Mouse (Mus musculus): ENCODE measurements around the gene Ccdc9b. TPM values are rescaled to one million over a fixed set of nuclear protein-coding genes. Genes with fewer than 3 reads are reported as not detected.

The Ccdc9b gene
- polyA plus RNA-seq, 1 experiment: 0.57 TPM

- peaks cover 93% of the 10 kb centered on the region for H3K27me3 ChIP-seq (replicated peaks)
- H3K4me3 ChIP-seq (replicated peaks): no peak overlapping the region
- no peak for TF ChIP-seq FLI1 (IDR thresholded peaks at IDR 0.05; ENCODE audit: low read length)
- no peak for TF ChIP-seq GATA1 (IDR thresholded peaks at IDR 0.05; ENCODE audit: borderline replicate concordance, low read length)
- no peaks in the 10 kb centered on the region for H3K36me3 ChIP-seq (replicated peaks; ENCODE audit: low read length)
- 0 out of 2 replicates have a peak, but pooled peaks cover 5% of the 10 kb centered on the region for H3K9me3 ChIP-seq
- peaks cover 17% of the 10 kb centered on the region for H3K4me1 ChIP-seq
Observed at GRCm38 (mm10) chr2:118791591-118792258, 29.3 kb upstream of the Ccdc9b start.

- Histone ChIP-seq H3K36me3 (replicated peaks; ENCODE audit: low read length) (no peaks in the 10 kb centered on the region), H3K27me3 (replicated peaks) (peaks cover 91% of the 10 kb centered on the region), H3K9me3 (0 out of 2 replicates have a peak, but pooled peaks cover 5% of the 10 kb centered on the region), H3K4me3 (replicated peaks) (peak overlapping the region; percentile 79), H3K4me1 (peaks cover 17% of the 10 kb centered on the region)
- TF ChIP-seq GATA1 (IDR thresholded peaks at IDR 0.05; ENCODE audit: borderline replicate concordance, low read length): no peak
- no peak for TF ChIP-seq FLI1 (IDR thresholded peaks at IDR 0.05; ENCODE audit: low read length)
Observed at GRCm38 (mm10) chr2:118790551-118791525, 28.4 kb upstream of the Ccdc9b start.

GRCm38 (mm10) chr2:118790221-118790550 lies 27.7 kb upstream of the Ccdc9b start:
- TF ChIP-seq FLI1 (IDR thresholded peaks at IDR 0.05; ENCODE audit: low read length) (no peak), GATA1 (IDR thresholded peaks at IDR 0.05; ENCODE audit: borderline replicate concordance, low read length) (no peak)
- Histone ChIP-seq H3K9me3 (0 out of 2 replicates have a peak, but pooled peaks cover 5% of the 10 kb centered on the region), H3K27me3 (replicated peaks) (peaks cover 93% of the 10 kb centered on the region), H3K36me3 (replicated peaks; ENCODE audit: low read length) (no peaks in the 10 kb centered on the region), H3K4me1 (peaks cover 17% of the 10 kb centered on the region), H3K4me3 (replicated peaks) (peak overlapping the region; percentile 79)

GRCm38 (mm10) chr2:118789501-118789900 lies 27.0 kb upstream of the Ccdc9b start:
- Histone ChIP-seq H3K4me1 (peaks cover 17% of the 10 kb centered on the region), H3K4me3 (replicated peaks) (no peak overlapping the region), H3K9me3 (0 out of 2 replicates have a peak, but pooled peaks cover 5% of the 10 kb centered on the region), H3K36me3 (replicated peaks; ENCODE audit: low read length) (no peaks in the 10 kb centered on the region), H3K27me3 (replicated peaks) (peaks cover 96% of the 10 kb centered on the region)
- no peak for TF ChIP-seq FLI1 (IDR thresholded peaks at IDR 0.05; ENCODE audit: low read length)
- TF ChIP-seq GATA1 (IDR thresholded peaks at IDR 0.05; ENCODE audit: borderline replicate concordance, low read length): no peak

- Histone ChIP-seq H3K4me3 (replicated peaks) (no peak overlapping the region), H3K9me3 (0 out of 2 replicates have a peak, but pooled peaks cover 5% of the 10 kb centered on the region), H3K4me1 (peaks cover 14% of the 10 kb centered on the region), H3K27me3 (replicated peaks) (peaks cover 85% of the 10 kb centered on the region), H3K36me3 (replicated peaks; ENCODE audit: low read length) (no peaks in the 10 kb centered on the region)
- TF ChIP-seq GATA1 (IDR thresholded peaks at IDR 0.05; ENCODE audit: borderline replicate concordance, low read length): no peak
- no peak for TF ChIP-seq FLI1 (IDR thresholded peaks at IDR 0.05; ENCODE audit: low read length)
Observed at GRCm38 (mm10) chr2:118786525-118786924, 24.1 kb upstream of the Ccdc9b start.

- TF ChIP-seq GATA1 (IDR thresholded peaks at IDR 0.05; ENCODE audit: borderline replicate concordance, low read length): no peak
- TF ChIP-seq FLI1 (IDR thresholded peaks at IDR 0.05; ENCODE audit: low read length): no peak
- Histone ChIP-seq H3K4me1 (peaks cover 16% of the 10 kb centered on the region), H3K36me3 (replicated peaks; ENCODE audit: low read length) (no peaks in the 10 kb centered on the region), H3K9me3 (no peaks in the 10 kb centered on the region), H3K27me3 (replicated peaks) (peaks cover 70% of the 10 kb centered on the region), H3K4me3 (replicated peaks) (no peak overlapping the region)
Observed at GRCm38 (mm10) chr2:118783663-118784062, 21.2 kb upstream of the Ccdc9b start.

- Histone ChIP-seq H3K27me3 (replicated peaks) (peaks cover 70% of the 10 kb centered on the region), H3K4me3 (replicated peaks) (no peak overlapping the region), H3K36me3 (replicated peaks; ENCODE audit: low read length) (no peaks in the 10 kb centered on the region), H3K4me1 (peaks cover 16% of the 10 kb centered on the region), H3K9me3 (no peaks in the 10 kb centered on the region)
- TF ChIP-seq GATA1 (IDR thresholded peaks at IDR 0.05; ENCODE audit: borderline replicate concordance, low read length) (no peak), FLI1 (IDR thresholded peaks at IDR 0.05; ENCODE audit: low read length) (no peak)
Observed at GRCm38 (mm10) chr2:118783093-118783492, 20.6 kb upstream of the Ccdc9b start.

GRCm38 (mm10) chr2:118782303-118782702 lies 19.8 kb upstream of the Ccdc9b start:
- H3K27me3 ChIP-seq (replicated peaks): peaks cover 65% of the 10 kb centered on the region
- H3K4me3 ChIP-seq (replicated peaks): no peak overlapping the region
- TF ChIP-seq FLI1 (IDR thresholded peaks at IDR 0.05; ENCODE audit: low read length): no peak
- no peak for TF ChIP-seq GATA1 (IDR thresholded peaks at IDR 0.05; ENCODE audit: borderline replicate concordance, low read length)
- H3K4me1 ChIP-seq: peaks cover 16% of the 10 kb centered on the region
- H3K9me3 ChIP-seq: no peaks in the 10 kb centered on the region
- H3K36me3 ChIP-seq (replicated peaks; ENCODE audit: low read length): no peaks in the 10 kb centered on the region

GRCm38 (mm10) chr2:118781115-118781514 lies 18.7 kb upstream of the Ccdc9b start:
- Histone ChIP-seq H3K9me3 (no peaks in the 10 kb centered on the region), H3K27me3 (replicated peaks) (peaks cover 59% of the 10 kb centered on the region), H3K4me1 (peaks cover 18% of the 10 kb centered on the region), H3K4me3 (replicated peaks) (no peak overlapping the region), H3K36me3 (replicated peaks; ENCODE audit: low read length) (no peaks in the 10 kb centered on the region)
- TF ChIP-seq GATA1 (IDR thresholded peaks at IDR 0.05; ENCODE audit: borderline replicate concordance, low read length): no peak
- no peak for TF ChIP-seq FLI1 (IDR thresholded peaks at IDR 0.05; ENCODE audit: low read length)

All from megakaryocyte, embryonic 14.5 days (primary cell).